Mouse (Mus musculus): ENCODE results near the gene Fuca1. TPM values are rescaled to one million over a fixed set of nuclear protein-coding genes. Genes with fewer than 3 reads are reported as not detected.
"Not testable (repeated sequence)": the region's sequence is repeated elsewhere in the genome, so short reads cannot be mapped to it uniquely, and the experiment has no call there.

Fuca1 gene
- total RNA-seq, 4 experiments from 2014 or later: 51.2 to 73.5 (median 59.2) TPM

GRCm38 (mm10) chr4:135976146-135976545 lies 55.6 kb downstream of the Fuca1 start:
- DNase-seq (ENCODE audit: low spot score in 2 of 2): no peak

GRCm38 (mm10) chr4:135980223-135980622 lies 59.7 kb downstream of the Fuca1 start:
- not testable (repeated sequence) for DNase-seq (ENCODE audit: low spot score in 2 of 2)

- DNase-seq (ENCODE audit: low spot score in 2 of 2): peak; percentile 82 to 85
Measured at GRCm38 (mm10) chr4:135981524-135982063, 61.1 kb downstream of the Fuca1 start.

- no peak for DNase-seq (ENCODE audit: low spot score in 2 of 2)
Measured at GRCm38 (mm10) chr4:135984556-135984955, 64.0 kb downstream of the Fuca1 start.

GRCm38 (mm10) chr4:135985193-135985592 lies 64.7 kb downstream of the Fuca1 start:
- no peak for DNase-seq (ENCODE audit: low spot score in 2 of 2)

GRCm38 (mm10) chr4:135985769-135986168 lies 65.2 kb downstream of the Fuca1 start:
- DNase-seq (ENCODE audit: low spot score in 2 of 2): no peak

- no peak for DNase-seq (ENCODE audit: low spot score in 2 of 2)
Measured at GRCm38 (mm10) chr4:135986301-135986942, 65.9 kb downstream of the Fuca1 start.

GRCm38 (mm10) chr4:135986943-135987710 lies 66.6 kb downstream of the Fuca1 start, which contains the start of gene Pithd1:
Gene Pithd1 (minus strand): TSS chr4:135987264.
- DNase-seq (ENCODE audit: low spot score in 2 of 2): peak; percentile 82 to 91

- no peak for DNase-seq (ENCODE audit: low spot score in 2 of 2)
Measured at GRCm38 (mm10) chr4:135987714-135988113, 67.2 kb downstream of the Fuca1 start.

Other genes starting within 250 kb of the Fuca1 start
- under 1 TPM; 0.16 to 0.52 (median 0.17) TPM for gene Ifnlr1, start 234.4 kb upstream of the Fuca1 start, total RNA-seq (2022)
- under 1 TPM in 1 of 4 experiments, not detected in 3; 0.21 TPM for gene Il22ra1, start 192.6 kb upstream of the Fuca1 start, total RNA-seq (2022)
- under 1 TPM; 0.59 to 0.76 (median 0.69) TPM for gene Myom3, start 161.0 kb upstream of the Fuca1 start, total RNA-seq (2022)
- 10 to 100 TPM; 67.9 to 91.9 (median 79.9) TPM for gene Srsf10, start 65.0 kb upstream of the Fuca1 start, total RNA-seq (2022)
- gene Pnrc2, start 46.9 kb upstream of the Fuca1 start, total RNA-seq (2022): 10 to 100 TPM; 47.2 to 86.0 (median 47.7) TPM
- under 1 TPM in 3 of 4 experiments, not detected in 1; 0.08 to 0.98 (median 0.92) TPM for gene Cnr2, start 25.3 kb upstream of the Fuca1 start, total RNA-seq (2022)
- 10 to 100 TPM; 34.6 to 39.1 (median 37.6) TPM for gene Hmgcl, start 25.7 kb downstream of the Fuca1 start, total RNA-seq (2022)
- 10 to 100 TPM; 22.3 to 28.1 (median 26.3) TPM for gene Gale, start 43.0 kb downstream of the Fuca1 start, total RNA-seq (2022)
- 100 to 1,000 TPM in 2 of 4 experiments, 10 to 100 TPM in 2; 94.3 to 103 (median 98.5) TPM for gene Lypla2, start 51.9 kb downstream of the Fuca1 start, total RNA-seq (2022)
- 10 to 100 TPM; 79.8 to 89.2 (median 83.7) TPM for gene Pithd1, start 66.5 kb downstream of the Fuca1 start, total RNA-seq (2022)
- 10 to 100 TPM; 26.3 to 30.5 (median 28.8) TPM for gene Eloa, start 101.0 kb downstream of the Fuca1 start, total RNA-seq (2022)
- 100 to 1,000 TPM; 193 to 354 (median 274) TPM for gene Rpl11, start 132.7 kb downstream of the Fuca1 start, total RNA-seq (2022)
- gene Id3, start 222.8 kb downstream of the Fuca1 start, total RNA-seq (2022): 10 to 100 TPM; 40.5 to 59.5 (median 48.7) TPM